Mouse (Mus musculus) liver, embryonic 14.5 days (tissue): Measurements from ENCODE around the gene Sgip1.

Experiments
- CTCF ChIP-seq: IDR thresholded peaks from 2 replicates; pipeline ENCODE4 v1.5.1; 2016; ENCODE audit warnings: antibody characterized with exemption, low read depth, control low read depth
- EP300 ChIP-seq: IDR thresholded peaks from 2 replicates; pipeline ENCODE4 v1.6.1; 2016; ENCODE audit warnings: antibody characterized with exemption, low read depth

- no peak for TF ChIP-seq CTCF
- no peak for TF ChIP-seq EP300
Measured at GRCm38 (mm10) chr4:102833191-102833590, 92.1 kb downstream of the Sgip1 start.
